Mouse (Mus musculus): ENCODE results near the gene Gm20431. TPM values are rescaled to one million over a fixed set of nuclear protein-coding genes. Genes with fewer than 3 reads are reported as not detected.

The Gm20431 gene
- polyA plus RNA-seq, 1 experiment from 2014 or later, result 8.4 TPM

DNA sequence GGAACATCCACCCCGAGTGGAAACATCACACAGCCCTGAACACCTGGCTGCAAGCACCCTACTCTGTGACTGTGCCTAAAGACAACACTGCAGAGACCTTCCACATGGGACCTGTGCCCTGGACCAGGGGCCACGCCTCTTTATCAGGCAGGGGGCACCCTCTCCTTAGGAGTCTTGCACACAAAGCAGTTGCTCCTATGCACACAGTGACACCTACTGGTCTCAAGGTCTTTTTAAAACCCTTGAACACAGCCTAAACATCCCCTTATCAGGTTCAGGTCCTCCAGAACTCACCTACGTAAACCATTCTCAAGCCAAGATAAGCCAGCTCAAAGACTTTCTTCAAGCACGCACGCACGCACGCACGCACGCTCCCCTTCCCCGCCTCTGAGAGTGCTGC, 50.0 kb downstream of the Gm20431 start:
- no peak for ATAC-seq (ENCODE audit: low FRiP score)
- Histone ChIP-seq H3K9me3 (ENCODE audit: control insufficient read depth, low read length) (no peaks in the 10 kb centered on the region), H3K4me3 (ENCODE audit: low read depth, low read length) (no peak overlapping the region), H3K27ac (ENCODE audit: low read depth, low read length) (no peak overlapping the region), H3K4me2 (replicated peaks; ENCODE audit: low read depth, low read length) (no peak overlapping the region), H3K9ac (ENCODE audit: low read depth, low read length) (no peak overlapping the region), H3K27me3 (ENCODE audit: control insufficient read depth, insufficient read depth, low read length) (no peaks in the 10 kb centered on the region), H3K36me3 (ENCODE audit: control insufficient read depth, insufficient read depth, low read length) (peaks cover 5% of the 10 kb centered on the region; the same call in 1 of the 2 replicates), H3K4me1 (replicated peaks; ENCODE audit: control insufficient read depth, insufficient read depth, low read length) (no peaks in the 10 kb centered on the region)
- no peak for DNase-seq (ENCODE audit: low spot score)
- WGBS, result 91% methylated on average over 10 of the region's 10 CpGs

DNA sequence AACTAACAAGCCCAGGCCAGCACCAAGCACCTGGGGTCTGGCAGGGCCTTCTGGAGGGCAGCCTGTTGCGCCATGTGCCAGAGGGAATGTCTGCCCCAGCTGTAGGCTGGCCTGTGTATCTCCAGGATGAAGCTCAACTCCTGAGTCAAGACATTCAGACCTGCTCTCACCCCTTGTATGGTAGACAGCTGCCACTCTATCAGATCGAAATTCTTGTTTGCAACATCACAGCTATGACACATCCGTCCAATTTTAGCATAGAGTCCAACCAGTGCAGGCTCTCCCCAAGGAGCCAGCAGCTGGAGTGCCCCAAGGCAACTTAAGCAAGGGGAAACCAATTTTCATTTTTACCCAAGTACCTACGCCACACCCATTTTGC, 54.6 kb downstream of the Gm20431 start:
- Histone ChIP-seq H3K9me3 (ENCODE audit: control insufficient read depth, low read length) (no peaks in the 10 kb centered on the region), H3K4me2 (replicated peaks; ENCODE audit: low read depth, low read length) (no peak overlapping the region), H3K27ac (ENCODE audit: low read depth, low read length) (no peak overlapping the region), H3K4me1 (replicated peaks; ENCODE audit: control insufficient read depth, insufficient read depth, low read length) (no peaks in the 10 kb centered on the region), H3K27me3 (ENCODE audit: control insufficient read depth, insufficient read depth, low read length) (no peaks in the 10 kb centered on the region), H3K4me3 (ENCODE audit: low read depth, low read length) (no peak overlapping the region), H3K36me3 (ENCODE audit: control insufficient read depth, insufficient read depth, low read length) (no peaks in the 10 kb centered on the region), H3K9ac (ENCODE audit: low read depth, low read length) (no peak overlapping the region)
- DNase-seq (ENCODE audit: low spot score), result no peak
- no peak for ATAC-seq (ENCODE audit: low FRiP score)
- 87% methylated on average over 4 of the region's 4 CpGs for WGBS

DNA sequence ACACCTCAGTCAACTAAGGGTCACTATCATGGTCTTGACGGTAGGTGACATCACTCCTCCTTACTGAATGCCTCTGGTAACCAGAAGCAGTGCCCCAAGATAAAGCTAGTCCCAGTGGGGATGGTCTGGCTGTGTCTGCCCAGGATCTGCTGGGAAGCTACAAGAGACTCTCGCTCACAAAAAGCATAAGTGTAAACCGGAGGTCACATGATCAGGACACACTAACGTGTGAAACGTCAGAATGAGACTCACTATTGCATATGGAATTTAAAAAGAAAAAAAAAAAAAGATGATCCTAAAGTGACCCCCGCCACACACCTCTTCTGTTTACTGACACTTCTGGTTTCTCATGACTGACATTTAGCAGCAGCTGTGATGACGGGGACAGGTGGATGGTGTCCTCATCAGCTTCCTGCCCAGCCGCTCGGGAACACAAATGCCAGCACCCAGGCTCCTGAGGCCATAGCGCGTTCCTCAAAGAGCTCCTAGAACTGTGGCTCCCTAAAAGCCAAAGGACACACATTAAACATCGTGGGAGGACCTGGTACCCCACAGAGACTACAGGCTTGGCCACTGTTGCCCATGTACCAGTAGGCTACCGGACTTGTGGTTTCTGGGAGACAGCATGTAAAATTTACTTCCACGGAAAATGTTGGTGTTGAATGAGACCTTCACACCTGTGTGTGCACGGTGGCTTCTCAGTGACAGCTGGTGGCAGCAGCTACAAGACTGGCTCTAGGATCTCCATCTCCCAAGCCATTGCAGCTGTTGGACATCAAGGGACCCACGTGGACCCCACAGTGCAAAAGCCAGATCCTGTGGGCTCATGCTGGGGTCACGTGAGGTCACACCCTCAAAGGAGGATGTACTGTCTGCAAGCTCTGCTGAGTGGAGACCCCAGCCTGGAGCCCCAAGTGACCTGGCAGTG, 55.2 kb downstream of the Gm20431 start:
- ATAC-seq (ENCODE audit: low FRiP score), result no peak
- WGBS, result 82% methylated on average over 17 of the region's 17 CpGs
- Histone ChIP-seq H3K9ac (ENCODE audit: low read depth, low read length) (no peak overlapping the region), H3K27ac (ENCODE audit: low read depth, low read length) (no peak overlapping the region), H3K4me2 (replicated peaks; ENCODE audit: low read depth, low read length) (no peak overlapping the region), H3K9me3 (ENCODE audit: control insufficient read depth, low read length) (no peaks in the 10 kb centered on the region), H3K36me3 (ENCODE audit: control insufficient read depth, insufficient read depth, low read length) (no peaks in the 10 kb centered on the region), H3K27me3 (ENCODE audit: control insufficient read depth, insufficient read depth, low read length) (no peaks in the 10 kb centered on the region), H3K4me3 (ENCODE audit: low read depth, low read length) (no peak overlapping the region), H3K4me1 (replicated peaks; ENCODE audit: control insufficient read depth, insufficient read depth, low read length) (no peaks in the 10 kb centered on the region)
- no peak for DNase-seq (ENCODE audit: low spot score)

DNA sequence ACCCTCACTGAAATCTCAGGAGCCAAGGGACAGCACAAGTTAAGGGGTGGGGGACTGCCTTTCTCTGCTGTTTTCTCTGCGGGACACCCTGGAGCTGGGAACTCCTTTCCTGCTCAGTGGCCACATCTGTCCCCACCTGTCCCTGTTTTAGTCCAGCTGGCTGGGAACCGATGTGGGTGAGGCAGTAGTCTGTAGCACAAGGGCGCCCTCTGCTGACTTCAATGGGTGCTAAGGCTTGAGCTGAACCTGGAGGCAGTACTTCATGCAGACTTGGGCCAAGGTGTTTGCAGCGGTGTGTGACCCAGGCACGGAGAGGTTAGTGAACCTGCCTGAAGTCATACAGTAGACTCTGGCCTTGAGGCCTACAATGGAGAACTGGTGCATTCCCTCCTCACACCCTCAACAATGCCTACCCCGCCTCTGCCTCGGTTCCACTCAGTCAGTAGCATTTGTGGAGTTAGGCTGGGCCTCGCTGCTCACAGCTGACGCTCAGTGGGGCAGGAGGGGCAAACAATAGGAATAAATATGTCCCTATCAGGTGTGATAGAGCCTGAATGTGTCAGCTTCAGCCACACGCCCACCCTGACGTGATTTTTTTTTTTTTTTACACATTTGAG, 56.0 kb downstream of the Gm20431 start:
- Histone ChIP-seq H3K27me3 (ENCODE audit: control insufficient read depth, insufficient read depth, low read length) (no peaks in the 10 kb centered on the region), H3K4me3 (ENCODE audit: low read depth, low read length) (no peak overlapping the region), H3K4me1 (replicated peaks; ENCODE audit: control insufficient read depth, insufficient read depth, low read length) (no peaks in the 10 kb centered on the region), H3K9me3 (ENCODE audit: control insufficient read depth, low read length) (no peaks in the 10 kb centered on the region), H3K27ac (ENCODE audit: low read depth, low read length) (no peak overlapping the region), H3K36me3 (ENCODE audit: control insufficient read depth, insufficient read depth, low read length) (no peaks in the 10 kb centered on the region), H3K9ac (ENCODE audit: low read depth, low read length) (no peak overlapping the region), H3K4me2 (replicated peaks; ENCODE audit: low read depth, low read length) (no peak overlapping the region)
- 38% methylated on average over 11 of the region's 11 CpGs for WGBS
- peak; percentile 92 for DNase-seq (ENCODE audit: low spot score)
- ATAC-seq (ENCODE audit: low FRiP score), result peak; percentile 76

DNA sequence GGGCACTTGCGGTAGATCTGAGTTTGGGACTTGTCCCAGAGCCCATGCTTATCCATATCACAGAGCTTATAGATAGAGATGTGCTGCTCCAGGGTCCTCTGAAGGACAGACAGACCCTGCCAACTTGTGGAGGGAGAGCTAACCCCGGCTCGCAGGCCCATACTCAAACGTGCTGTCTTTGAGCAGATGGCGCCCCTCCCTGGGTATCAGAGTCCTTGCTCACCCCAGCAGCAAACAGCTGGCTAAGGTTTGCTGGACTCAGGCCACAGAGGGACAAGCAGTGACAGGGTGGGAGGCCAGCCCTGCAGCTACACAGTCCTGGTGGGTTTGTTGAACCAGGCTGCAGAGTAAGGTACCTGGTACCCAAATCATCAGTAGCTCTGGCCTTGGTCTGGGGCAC, 58.3 kb downstream of the Gm20431 start:
- H3K27ac ChIP-seq (ENCODE audit: low read depth, low read length), result no peak overlapping the region
- H3K9ac ChIP-seq (ENCODE audit: low read depth, low read length), result no peak overlapping the region
- ATAC-seq (ENCODE audit: low FRiP score) (no peak), DNase-seq (ENCODE audit: low spot score) (no peak)
- no peaks in the 10 kb centered on the region for H3K27me3 ChIP-seq (ENCODE audit: control insufficient read depth, insufficient read depth, low read length)
- no peaks in the 10 kb centered on the region for H3K4me1 ChIP-seq (replicated peaks; ENCODE audit: control insufficient read depth, insufficient read depth, low read length)
- no peaks in the 10 kb centered on the region for H3K36me3 ChIP-seq (ENCODE audit: control insufficient read depth, insufficient read depth, low read length)
- 41% methylated on average over 5 of the region's 5 CpGs for WGBS
- no peak overlapping the region for H3K4me3 ChIP-seq (ENCODE audit: low read depth, low read length)
- no peaks in the 10 kb centered on the region for H3K9me3 ChIP-seq (ENCODE audit: control insufficient read depth, low read length)
- H3K4me2 ChIP-seq (replicated peaks; ENCODE audit: low read depth, low read length), result no peak overlapping the region

DNA sequence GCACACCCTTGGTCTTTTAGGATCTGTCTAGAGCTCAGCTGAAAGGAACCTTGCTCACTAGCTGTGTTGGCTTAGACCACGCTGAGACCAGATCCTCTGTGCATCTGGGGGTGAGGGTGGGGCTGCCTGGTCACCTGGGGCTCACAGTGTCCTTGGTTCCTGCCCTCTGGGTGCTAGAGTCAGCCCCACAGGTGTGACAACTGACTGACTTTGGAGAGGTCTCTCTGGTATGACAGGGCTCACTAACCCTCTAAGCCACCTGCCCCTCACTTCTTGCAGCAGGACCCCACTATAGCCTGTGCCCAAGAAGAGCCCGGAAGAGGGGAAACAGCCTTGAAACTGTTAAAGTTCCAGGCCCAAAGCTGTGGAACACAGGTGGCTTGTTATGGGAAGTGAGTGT, 58.9 kb downstream of the Gm20431 start:
- Histone ChIP-seq H3K4me2 (replicated peaks; ENCODE audit: low read depth, low read length) (no peak overlapping the region), H3K9me3 (ENCODE audit: control insufficient read depth, low read length) (no peaks in the 10 kb centered on the region), H3K9ac (ENCODE audit: low read depth, low read length) (no peak overlapping the region), H3K4me1 (replicated peaks; ENCODE audit: control insufficient read depth, insufficient read depth, low read length) (no peaks in the 10 kb centered on the region; the same call in 1 of the 2 replicates), H3K27ac (ENCODE audit: low read depth, low read length) (no peak overlapping the region), H3K27me3 (ENCODE audit: control insufficient read depth, insufficient read depth, low read length) (no peaks in the 10 kb centered on the region), H3K36me3 (ENCODE audit: control insufficient read depth, insufficient read depth, low read length) (no peaks in the 10 kb centered on the region), H3K4me3 (ENCODE audit: low read depth, low read length) (no peak overlapping the region)
- no peak for DNase-seq (ENCODE audit: low spot score)
- no peak for ATAC-seq (ENCODE audit: low FRiP score)
- WGBS, result 82% methylated on average over 2 of the region's 2 CpGs

DNA sequence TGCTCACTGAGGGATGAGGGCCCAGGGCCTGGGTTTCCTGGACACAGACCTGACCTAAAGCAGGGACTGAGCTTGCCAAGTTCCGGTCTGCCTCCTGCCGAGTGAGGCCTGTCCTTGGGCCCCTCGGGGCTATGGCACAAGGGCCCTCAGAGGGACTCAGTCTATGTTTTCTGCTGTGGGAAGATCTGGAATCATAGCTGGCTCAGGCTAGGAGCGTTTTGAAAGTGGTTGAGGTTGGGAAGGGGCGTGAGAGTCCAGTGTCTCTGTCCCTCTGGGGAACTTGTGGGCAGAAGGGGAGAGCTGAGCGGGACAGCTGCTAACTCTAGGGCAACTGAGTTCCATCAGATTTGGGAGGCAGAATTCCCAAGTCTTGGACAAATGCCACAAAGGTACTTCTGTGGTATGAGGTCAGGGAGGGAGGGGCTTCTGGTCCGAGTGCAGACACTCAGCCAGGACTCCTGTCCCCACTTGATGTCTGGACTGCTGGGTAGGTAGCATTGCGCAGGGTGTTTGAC, 60.8 kb downstream of the Gm20431 start:
- ATAC-seq (ENCODE audit: low FRiP score) (no peak), DNase-seq (ENCODE audit: low spot score) (no peak)
- Histone ChIP-seq H3K4me3 (ENCODE audit: low read depth, low read length) (no peak overlapping the region), H3K4me1 (replicated peaks; ENCODE audit: control insufficient read depth, insufficient read depth, low read length) (peaks cover 6% of the 10 kb centered on the region; the same call in 1 of the 2 replicates), H3K9ac (ENCODE audit: low read depth, low read length) (no peak overlapping the region), H3K4me2 (replicated peaks; ENCODE audit: low read depth, low read length) (no peak overlapping the region), H3K9me3 (ENCODE audit: control insufficient read depth, low read length) (no peaks in the 10 kb centered on the region), H3K27ac (ENCODE audit: low read depth, low read length) (no peak overlapping the region), H3K36me3 (ENCODE audit: control insufficient read depth, insufficient read depth, low read length) (no peaks in the 10 kb centered on the region), H3K27me3 (ENCODE audit: control insufficient read depth, insufficient read depth, low read length) (0 out of 2 replicates have a peak, but pooled peaks cover 3% of the 10 kb centered on the region)
- WGBS, result 77% methylated on average over 8 of the region's 8 CpGs

DNA sequence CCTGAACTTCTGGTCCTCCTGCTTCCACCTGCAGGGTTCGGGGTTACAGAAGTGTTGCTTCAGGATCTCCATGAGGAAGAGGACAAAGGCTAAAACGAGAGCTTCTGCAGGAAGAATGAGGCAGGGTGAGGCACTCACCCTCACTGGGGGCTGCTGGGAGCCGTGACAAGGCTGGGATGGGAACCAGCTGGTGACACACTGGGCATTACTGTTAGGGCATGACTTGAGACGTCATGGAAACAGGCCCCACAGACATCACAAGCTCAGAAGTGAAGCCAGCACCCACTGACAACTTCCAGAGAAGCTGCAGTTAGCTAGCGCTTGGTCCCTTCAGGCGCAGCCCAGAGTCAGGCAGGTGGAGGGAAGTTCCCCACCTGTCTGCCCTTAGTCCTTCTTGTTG, 61.4 kb downstream of the Gm20431 start:
- Histone ChIP-seq H3K27ac (ENCODE audit: low read depth, low read length) (no peak overlapping the region), H3K36me3 (ENCODE audit: control insufficient read depth, insufficient read depth, low read length) (no peaks in the 10 kb centered on the region), H3K27me3 (ENCODE audit: control insufficient read depth, insufficient read depth, low read length) (0 out of 2 replicates have a peak, but pooled peaks cover 3% of the 10 kb centered on the region), H3K4me1 (replicated peaks; ENCODE audit: control insufficient read depth, insufficient read depth, low read length) (peaks cover 6% of the 10 kb centered on the region; the same call in 1 of the 2 replicates), H3K9ac (ENCODE audit: low read depth, low read length) (no peak overlapping the region), H3K4me2 (replicated peaks; ENCODE audit: low read depth, low read length) (no peak overlapping the region), H3K9me3 (ENCODE audit: control insufficient read depth, low read length) (no peaks in the 10 kb centered on the region), H3K4me3 (ENCODE audit: low read depth, low read length) (no peak overlapping the region)
- DNase-seq (ENCODE audit: low spot score) (no peak), ATAC-seq (ENCODE audit: low FRiP score) (no peak)
- WGBS, result 77% methylated on average over 6 of the region's 6 CpGs
